Mouse (Mus musculus) kidney, postnatal 25 days (tissue): ENCODE results near the gene Rps11.
"Not testable (repeated sequence)": the region's sequence is repeated elsewhere in the genome, so short reads cannot be mapped to it uniquely, and the experiment has no call there.

Experiments used
- DNase-seq, 2 experiments: peaks; one replicate each; pipeline ENCODE4 v3.0.0; 2021; ENCODE audit warnings: mixed read lengths in 2 of 2

Gene Rps11

DNA sequence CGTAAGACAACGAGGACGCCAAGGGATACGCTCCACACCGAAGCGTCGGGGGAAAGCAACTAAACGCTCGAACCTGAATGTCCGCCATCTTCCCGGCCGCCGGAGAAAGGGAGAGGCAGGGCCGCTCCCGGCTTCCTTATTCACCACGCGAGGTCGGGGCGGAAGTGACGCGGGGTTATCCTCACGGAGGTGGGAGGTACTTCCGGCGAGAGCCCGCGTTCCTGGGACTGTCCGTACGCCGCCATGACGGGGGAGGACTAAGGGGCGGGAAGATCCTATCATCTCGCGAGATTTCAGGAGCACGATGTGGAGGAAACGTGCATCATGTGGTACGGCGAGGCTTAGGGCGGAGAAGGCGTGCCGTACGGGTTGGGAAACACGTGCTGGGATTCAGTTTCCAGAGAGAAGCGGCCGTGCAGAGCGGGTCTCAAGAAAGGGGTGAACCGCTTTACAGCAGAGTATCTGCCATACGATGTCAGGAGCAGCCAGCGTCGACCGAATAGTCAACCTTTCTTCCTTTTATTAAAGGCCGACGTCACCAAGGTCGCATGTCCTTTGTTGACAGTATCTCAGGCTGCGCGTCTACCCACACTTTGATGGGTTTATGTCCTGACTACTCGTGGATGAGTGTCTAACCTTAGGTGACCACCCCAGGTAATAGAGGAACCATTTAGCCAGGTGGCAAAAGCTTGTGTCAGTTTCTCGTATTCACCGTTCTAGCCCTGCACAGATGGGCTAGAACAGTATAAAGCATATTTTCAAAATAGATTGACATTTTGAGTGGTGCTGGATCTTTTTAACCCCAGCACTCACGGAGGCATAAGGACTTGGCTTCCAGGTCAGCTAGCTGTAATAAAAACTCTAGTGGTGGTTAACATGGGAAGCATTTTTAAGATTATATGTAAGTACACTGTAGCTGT is at the start of gene Rps11:
Rps11 (minus strand) TSS at position 216 of the 920 bp plus-strand sequence.
- DNase-seq: peak; percentile 99 to 100

DNA sequence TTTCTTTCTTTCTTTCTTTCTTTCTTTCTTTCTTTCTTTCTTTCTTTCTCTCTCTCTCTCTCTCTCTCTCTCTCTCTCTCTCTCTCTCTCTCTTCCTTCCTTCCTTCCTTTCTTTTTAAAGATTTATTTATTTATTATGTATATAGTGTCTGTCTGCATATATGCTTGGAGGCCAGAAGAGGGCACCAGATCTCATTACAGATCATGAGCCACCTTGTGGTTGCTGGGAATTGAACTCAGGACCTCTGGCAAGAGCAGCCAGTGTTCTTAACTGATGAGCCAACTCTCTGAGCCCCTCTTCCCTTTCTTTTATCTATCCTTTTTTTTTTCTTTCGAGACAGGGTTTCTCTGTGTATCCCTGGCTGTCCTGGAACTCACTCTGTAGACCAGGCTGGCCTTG is 49.5 kb upstream of the Rps11 start:
- not testable (repeated sequence) for DNase-seq

DNA sequence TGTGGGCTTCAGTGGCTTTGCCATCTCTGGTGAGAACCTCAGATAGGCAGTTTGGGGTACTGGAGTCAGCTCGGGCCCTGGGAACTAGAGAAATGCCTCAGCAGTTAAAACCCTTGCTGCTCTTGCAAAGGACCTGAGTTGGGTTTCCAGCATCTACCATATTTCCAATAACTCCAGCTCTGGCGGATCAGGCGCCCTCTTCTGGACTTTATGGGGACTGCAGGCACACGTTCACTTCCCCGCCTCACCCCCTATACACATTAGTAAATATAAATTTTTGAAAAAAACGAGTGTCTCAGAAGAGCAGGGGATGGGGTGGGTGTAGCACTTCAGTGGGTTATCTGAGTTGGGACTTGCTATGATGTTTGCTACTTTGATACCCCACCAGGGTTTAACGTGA is 48.7 kb upstream of the Rps11 start:
- peak in 1 of 2 experiments; percentile 29 for DNase-seq

DNA sequence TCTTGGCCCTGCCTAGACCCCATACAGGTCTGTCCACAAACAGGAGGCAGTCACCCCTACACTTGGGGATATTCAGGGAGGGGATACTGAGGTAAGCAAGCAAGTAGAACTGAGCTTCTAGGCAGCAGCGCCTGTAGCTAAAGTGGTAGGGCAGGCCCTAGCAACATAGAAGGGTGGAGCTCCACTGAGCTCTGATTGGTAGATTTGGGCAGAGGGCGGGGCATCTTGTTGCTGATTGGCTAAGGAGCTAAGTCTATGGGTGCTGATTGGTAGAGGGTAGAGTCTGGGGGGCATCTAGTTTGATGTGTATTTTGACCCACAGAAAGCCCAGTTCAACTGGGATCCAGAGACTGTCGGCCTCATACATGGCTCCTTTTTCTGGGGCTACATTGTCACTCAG is 45.3 kb upstream of the Rps11 start:
- DNase-seq: no peak

DNA sequence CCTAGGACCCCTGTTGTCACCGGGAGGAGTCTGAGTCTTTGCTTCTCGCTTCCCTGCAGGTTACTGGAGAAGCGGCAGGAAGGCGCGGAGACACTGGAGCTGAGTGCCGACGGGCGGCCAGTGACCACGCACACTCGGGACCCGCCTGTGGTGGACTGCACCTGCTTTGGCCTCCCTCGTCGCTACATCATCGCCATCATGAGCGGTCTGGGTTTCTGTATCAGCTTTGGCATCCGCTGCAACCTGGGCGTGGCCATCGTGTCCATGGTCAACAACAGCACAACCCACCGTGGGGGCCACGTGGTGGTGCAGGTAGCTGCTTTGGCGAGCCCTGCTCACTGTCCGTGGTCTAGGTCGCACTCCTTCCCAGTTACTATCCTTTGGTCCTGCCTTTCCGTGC is 44.4 kb upstream of the Rps11 start:
- DNase-seq: no peak

DNA sequence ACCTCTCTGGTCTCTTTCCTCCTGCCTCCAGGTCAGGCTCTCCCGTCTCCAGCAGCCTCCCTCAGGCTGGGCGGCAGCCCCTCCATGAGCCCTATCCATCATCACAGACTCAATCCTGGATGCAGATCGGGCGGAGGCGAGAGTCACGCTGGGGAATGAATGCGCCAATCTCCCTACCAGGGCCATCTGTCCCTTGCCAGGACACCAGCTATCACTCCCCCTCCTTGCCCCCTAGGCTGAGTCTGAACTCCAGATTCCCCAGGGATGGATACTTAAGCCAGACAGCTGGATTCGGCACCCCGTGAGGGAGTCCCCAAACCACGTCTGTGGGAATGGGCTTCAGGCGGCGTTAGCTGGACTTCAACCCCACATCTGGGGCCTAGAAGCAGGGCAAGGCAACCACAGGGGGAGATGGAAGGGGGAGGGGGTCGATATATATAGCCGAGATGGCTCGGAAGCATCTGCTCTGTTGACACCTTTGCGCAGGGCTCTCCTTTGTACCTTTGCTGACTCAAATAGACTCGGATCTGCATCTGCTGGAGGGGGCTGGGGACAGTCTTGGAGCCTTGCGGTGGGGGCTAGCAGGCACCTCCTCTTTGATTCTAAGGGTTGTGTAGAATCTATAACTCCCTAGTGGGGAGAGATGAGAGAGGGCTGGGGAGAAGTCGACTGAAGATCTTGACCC is 43.7 kb upstream of the Rps11 start:
- DNase-seq: no peak

DNA sequence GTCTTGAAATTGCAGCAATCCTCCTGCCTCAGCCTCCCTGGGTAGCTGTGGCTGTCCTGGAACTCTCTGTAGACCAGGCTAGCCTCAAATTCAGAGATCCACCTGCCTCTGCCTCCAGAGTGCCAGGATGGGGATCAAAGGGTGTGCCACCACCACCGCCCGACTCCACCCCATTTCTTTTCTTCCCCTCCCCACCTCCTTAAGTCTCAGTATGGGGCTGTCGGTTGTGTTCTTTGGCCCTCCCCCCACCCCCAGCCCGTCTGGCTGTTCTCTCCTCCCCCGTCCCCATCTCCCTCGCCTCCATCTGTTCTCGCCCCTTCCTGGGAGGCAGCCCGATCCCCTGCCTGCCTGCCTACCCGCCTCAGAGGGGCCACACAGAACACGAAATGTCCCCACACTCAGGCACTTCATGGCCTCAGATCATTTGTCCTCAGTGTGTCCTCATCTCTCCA is 42.7 kb upstream of the Rps11 start:
- DNase-seq: no peak

DNA sequence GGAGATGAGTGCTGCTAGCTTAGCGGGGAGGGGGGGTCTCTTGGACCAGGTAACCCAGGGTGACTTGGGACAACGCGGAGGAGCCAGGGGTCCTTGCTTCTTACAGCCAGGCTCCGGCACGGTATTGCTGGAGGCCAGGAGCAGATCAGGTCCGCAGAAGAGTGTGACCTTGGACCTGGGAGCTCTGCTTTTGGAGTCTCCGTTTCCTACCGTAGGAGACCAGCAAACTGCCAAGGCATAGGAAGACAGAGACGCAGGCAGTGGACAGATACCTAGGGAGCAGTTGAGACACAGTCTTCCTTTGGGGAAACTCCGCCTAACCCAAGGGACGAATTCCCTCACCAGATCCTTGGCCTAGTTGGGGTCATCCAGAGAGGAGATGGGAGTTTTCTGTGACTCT is 41.5 kb upstream of the Rps11 start:
- DNase-seq: no peak

DNA sequence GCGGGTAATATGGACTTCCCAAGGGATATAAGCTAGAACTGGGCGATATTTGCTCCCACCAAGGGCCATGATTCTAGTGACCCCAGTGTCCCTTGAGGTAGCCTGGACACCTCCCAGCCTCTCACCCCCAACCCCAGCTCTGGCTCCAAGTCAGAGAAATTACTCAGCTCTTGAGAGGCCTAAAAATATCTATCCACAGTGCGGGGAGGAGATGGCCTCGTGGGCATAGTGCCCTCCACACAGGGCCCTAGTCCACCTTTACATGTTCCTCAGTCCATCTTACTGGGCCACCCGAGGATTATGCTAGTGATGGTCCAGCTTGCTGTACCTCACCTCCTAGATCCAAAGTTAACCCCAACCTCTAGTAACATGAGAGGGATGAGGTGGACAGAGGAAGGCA is 40.6 kb upstream of the Rps11 start:
- DNase-seq: no peak

DNA sequence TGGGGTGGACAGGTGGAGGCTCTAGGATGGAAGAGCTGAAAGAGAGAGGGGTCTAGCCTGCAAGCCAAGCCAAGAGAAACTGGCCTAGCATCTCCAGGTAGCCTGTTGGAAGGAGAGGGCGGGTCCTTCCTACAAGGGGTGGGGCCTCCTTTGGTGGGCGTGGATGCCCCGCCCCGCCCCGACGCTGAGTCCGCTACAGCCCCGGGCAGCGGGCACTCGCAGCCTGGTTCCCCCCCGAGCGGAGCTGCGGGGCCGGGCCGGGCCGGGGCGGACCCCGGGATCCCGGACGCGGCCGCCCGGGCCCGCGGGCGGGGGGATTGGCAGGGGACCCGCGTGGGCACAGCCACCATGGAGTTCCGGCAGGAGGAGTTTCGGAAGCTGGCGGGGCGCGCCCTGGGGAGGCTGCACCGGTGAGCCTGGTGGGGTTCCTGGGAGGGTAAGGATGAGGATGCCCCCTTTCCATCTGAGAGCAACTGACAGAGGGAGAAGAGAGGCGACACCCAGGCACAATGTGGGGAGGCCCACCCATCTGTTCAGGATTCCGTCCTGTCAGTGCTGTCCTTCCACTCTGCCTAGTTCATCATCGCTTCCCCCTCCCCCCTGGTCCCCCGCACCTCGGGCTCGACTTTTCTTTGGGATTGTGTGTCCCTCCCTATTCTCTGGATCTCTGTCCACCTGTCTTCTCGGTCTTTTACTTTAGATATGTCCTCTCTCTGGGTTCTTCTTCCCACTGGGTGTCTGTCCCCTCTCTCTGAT is 39.7 kb upstream of the Rps11 start, which contains the start of gene Slc17a7:
Slc17a7 (plus strand) TSS at position 215 of the 756 bp plus-strand sequence.
- DNase-seq: peak; percentile 48 to 61

DNA sequence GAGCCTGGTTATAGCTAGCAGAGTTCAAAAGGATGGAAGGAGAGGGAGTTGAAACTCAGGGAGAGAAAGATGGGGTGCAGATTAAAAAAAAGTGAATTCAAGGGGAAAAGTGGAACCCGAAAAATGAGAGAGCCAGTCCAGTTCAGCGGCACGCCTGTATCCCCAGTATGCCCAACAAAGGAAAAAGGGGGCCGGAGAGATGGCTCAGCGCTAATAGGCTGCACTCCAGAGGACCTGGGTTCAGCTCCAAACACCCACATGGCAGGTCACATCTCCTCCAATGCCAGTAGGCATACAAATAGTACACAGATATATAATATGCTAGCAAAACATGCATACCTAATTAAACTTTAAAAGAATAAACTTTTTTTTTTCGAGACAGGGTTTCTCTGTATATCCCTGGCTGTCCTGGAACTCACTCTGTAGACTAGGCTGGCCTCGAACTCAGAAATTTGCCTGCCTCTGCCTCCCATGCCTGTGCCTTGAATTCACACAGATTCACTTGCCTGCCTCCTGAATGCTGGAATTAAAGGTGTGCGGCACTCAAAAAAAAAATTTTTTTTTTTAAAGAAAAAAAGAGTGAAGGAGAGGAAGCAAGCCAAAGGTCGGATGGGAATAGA is 38.9 kb upstream of the Rps11 start:
- DNase-seq: no peak

DNA sequence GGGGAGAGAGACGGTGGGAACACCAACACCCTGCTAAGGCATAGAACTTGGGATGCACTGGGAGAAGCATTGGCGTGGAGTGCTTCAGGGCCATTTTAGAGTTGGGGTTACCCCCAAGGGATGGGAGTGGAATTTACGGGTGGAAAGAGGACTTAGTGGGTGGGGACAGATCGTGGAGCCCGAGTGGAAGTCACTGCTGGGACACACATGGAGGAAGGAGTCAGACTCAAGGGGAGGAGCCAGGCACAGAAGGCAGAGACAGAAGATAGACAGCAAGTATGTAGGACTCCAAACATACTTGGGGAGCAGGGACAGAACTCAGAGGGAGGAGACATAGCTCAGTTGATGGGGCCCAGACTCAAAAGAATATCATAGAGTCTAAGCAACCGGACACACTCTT is 38.3 kb upstream of the Rps11 start:
- DNase-seq: no peak

DNA sequence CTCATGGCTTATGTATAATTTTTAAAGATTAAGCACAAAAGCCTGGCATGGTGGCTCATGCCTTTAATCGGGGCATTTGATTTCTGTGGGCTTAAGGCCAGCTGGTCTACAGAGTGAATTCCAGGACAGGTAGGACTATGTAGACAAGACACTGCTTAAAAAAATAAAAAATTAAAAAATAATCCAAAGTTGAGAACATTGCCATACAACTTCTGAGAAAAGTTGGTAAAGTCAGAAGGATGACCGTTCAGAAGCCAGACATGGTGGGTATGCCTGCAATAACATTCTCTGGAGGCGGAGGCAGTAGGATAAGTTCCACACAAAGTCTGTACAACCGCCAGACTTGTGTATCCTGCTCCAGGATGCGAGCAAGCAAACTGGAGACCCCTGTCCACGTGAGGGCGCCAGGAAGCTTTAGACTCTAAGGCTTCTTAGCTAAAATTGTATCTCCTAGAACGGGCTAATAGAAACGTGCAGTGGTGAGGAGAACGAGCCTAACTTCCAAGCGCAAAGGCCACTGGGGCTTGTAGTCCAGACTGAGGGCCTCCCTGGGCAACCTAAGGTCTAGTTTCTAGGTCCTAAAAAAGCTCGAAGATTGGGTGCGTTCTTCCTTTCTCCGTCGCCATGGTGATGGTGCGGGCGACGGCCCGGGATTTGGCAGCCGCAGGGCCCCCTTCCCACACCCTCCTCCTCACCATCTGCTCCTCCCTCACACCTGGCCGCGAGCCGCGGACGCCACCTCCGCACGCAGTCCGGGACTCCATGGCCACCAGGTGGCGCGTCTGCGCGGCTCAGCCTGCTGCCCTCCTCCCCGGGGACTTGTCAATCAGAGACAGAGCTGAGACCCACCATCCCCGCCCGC is 37.6 kb upstream of the Rps11 start:
- DNase-seq: peak; percentile 91

DNA sequence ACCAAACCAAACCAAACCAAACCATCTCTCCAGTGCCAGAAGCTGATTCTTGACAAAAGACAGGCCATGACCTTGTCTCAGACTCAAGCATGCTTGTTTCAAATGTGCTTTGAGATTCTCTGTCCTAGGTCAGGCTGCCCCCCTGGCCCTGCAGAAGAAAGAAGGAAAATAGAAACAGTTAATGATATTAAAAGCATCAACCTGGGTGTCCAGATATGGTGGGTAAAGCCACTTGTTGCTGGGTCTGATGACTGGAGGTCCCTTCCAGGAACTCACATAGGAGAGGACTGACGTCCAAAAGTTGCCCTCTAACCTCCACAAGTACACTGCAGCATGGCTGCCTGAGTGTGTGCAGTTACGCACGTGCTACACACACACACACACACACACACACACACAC is 36.6 kb upstream of the Rps11 start:
- no peak for DNase-seq

DNA sequence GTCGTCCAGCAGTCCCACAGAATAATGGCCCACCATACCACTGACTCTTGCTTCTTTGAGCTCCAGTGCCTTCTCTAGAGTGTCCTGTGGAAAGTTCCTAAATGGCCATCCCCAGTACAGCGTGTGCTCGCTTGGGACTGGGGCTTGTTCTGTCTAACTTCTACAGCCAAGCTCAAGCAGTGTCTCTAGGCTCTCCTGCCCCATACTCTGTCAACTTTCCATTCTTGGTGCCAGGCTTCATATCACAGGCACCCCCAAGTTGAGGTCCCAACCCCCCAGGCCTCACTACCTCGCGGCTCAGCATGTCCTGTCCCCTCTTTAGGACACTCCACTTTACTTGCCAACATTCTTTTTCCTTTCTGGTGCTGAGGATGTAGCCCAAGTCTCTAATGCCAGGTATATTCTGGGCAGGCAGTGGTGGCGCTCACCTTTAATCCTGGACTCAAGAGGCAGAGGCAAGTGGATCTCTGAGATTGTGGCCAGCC is 36.1 kb upstream of the Rps11 start:
- DNase-seq: no peak

DNA sequence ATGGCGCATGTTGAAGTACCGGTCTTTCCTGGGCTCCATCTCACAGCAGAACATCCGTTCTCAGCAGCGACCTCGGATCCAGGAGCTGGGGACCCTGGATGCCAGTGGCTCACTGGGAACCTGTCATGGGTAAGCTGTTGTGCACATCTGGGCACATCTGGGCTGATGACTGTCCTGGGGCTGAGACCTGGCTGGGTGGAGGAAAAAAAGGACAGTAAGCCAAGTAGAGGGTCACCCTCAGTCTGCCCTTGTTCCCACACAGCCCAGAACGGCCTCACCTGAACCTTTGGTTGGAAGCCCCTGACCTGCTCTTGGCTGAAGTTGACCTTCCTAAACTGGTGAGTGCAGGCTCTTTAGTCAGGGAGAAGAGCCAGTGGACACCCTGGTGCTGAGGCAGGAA is 34.8 kb upstream of the Rps11 start:
- DNase-seq: no peak

DNA sequence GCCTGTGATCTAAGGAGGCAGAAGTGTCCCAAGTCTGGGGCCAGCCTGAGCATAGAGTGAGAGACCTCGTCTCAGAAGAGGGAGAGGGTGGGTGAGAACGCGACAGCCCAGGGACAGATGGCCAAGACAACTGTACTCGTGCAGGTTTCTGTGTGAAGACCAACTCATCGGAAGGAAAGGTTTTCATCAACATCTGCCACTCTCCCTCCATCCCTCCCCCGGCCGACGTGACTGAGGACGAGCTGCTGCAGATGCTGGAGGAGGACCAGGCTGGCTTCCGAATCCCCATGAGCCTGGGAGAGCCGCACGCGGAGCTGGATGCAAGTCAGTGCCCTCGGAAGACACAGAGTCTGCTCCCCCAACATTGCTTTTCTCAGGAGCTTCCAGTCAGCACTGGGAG is 33.2 kb upstream of the Rps11 start:
- DNase-seq: no peak

DNA sequence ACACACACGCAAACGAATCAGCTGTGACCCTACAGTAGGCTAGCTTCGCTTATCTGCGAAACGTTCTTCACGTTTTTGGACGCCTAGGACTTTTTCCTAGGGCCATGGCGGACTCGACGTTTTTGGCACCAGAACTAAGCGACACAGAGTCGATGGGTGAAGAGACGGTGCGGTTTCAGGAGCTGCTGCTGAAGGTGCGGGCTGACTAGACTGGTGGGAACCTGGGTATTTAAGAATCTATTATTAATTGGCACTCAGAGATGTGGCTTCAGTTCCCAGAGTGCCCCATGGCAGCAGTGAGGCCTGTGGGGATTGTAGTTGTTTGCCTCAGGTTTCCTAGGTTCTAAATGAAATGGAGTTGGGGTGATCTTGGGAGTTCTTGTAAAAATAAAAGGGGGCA is 32.0 kb upstream of the Rps11 start:
- no peak for DNase-seq

DNA sequence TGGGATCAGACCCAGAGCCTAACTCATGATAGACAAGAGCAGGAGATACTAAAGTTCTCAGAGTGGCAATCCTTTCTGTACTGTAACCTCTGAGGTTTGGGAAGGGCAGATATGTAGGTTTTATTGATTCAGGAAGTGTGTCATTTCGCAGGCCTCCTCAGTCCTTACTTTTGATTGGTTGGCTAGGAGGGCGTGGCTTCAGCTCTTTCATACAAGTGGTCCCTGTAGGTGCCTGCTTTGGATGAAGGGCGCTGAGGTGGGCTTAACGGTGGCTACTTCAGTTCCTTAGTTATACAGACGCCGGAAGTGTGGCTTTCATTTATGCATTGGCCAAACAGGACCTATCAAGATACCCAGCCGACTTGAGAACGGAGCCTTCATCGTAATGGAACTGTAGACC is 31.4 kb upstream of the Rps11 start:
- no peak for DNase-seq

DNA sequence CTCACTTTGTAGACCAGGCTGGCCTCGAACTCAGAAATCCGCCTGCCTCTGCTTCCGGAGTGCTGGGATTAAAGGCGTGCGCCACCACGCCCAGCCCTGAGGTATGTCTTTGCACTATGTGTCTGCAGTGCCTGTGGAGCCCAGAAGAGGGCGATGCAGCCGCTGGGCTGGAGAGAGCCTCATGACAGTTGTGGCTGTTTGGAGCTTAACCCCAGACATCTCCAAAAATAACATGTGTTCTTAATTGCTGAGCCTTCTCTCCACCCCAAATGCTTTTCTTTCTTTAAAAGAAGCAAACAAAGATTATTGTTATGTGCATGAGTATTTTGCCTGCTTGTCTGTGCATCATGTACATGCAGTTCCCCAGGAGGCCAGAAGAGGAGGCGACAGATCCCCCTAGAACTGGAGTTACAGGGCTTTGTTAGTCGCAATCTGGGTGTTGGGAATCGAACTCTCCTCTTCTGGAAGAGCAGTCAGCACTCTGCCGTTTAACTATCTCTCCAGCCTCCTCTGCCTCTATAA is 30.8 kb upstream of the Rps11 start:
- peak; percentile 61 to 70 for DNase-seq
